Mouse (Mus musculus): Measurements from ENCODE around the gene Rbms3.
A peak's percentile ranks its signal among the peaks of the same experiment; 100 is the strongest.

Gene Rbms3

DNA sequence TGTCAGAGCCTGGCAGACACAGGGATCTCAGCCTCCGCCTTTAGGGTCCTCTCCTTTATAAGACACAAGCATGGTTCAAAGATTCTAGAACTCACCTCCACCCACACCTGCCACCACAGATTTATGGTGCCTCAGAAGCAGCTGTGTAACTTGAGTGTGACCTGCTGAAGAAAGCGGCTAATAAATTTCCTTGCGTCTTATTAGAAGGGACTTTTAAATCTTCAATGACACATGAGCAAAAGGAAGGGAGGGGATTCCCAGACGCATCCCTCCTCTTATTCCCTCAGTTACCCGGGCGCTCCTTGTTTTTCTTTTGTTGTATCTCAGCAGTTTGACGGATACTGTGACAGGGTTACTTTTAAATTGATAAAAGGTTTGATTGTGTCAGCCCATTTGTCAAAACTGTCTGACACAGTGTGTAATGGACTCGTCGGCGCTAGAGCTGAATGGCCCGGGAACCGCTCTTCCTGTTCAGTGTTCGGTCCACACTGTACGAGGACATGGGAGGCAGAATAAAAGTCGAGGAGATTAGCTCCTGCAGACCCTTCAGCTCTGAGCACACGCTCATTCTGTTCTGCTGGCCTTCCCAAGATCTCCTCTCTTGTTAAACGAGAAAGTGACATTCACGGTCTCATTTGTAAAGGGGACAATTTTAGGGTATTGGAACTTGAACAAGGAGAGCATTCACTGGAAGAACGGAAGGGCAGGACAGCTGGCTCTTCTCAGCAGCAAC lies 527.3 kb downstream of the Rbms3 start:
- DNase-seq (ENCODE audit: low spot score in 2 of 2) = no peak

DNA sequence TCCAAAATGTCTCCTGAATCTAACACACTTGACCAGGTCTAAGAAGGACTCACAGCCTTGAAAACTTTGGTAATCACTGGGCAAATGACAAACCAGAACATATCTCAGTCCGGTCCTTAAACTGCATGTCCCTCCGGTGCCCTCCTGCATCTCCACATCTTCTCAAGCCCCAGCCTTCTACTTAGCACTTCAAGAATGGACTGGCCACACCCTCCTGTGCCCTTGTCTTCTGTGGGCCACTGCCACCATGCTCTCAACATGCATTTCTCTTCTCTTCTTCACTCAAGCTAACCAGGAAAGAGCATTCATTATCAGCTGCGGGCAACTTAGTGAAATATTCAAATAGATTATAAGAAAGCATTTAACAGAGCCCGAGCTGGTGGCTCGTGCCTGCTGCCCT lies 529.5 kb downstream of the Rbms3 start:
- DNase-seq (ENCODE audit: low spot score in 2 of 2) = no peak

DNA sequence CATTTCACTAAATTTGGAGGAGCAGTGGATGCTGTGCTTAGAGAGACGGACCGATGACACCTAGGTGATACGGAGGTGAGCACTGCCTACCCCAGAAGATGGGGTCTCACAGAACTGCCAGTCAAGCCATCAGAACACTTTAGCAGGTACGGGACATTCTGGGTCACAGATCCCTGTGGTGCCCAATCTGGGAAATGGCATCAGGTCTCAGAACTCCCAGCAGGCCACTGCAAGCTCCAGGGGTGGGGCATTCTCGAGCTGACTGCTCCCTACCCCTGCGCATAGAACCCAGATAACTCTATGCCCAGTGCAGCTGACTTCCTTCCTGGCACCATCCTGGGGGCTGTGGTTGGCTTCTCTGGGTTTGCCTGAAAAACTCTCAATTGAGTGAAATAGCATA lies 536.2 kb downstream of the Rbms3 start:
- no peak for DNase-seq (ENCODE audit: low spot score in 2 of 2)

DNA sequence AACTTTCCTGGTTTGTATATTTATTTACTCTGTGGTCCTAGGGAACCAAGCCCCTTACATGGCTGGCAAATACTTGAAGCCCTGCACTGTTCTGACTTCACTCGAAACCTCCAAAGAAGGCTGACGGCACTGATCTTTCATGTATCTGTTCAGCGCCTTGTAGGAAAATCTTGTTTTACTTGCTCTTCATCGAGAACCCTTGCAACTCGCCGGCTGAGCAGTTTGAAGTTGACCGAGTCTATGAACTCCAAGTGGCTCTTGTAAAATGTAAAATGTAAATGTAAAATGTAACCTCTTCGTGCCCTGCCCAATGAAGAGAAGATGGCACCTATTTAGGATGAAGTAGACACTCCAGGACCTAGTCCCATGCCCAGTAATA lies 537.5 kb downstream of the Rbms3 start:
- DNase-seq (ENCODE audit: low spot score in 2 of 2) = no peak

DNA sequence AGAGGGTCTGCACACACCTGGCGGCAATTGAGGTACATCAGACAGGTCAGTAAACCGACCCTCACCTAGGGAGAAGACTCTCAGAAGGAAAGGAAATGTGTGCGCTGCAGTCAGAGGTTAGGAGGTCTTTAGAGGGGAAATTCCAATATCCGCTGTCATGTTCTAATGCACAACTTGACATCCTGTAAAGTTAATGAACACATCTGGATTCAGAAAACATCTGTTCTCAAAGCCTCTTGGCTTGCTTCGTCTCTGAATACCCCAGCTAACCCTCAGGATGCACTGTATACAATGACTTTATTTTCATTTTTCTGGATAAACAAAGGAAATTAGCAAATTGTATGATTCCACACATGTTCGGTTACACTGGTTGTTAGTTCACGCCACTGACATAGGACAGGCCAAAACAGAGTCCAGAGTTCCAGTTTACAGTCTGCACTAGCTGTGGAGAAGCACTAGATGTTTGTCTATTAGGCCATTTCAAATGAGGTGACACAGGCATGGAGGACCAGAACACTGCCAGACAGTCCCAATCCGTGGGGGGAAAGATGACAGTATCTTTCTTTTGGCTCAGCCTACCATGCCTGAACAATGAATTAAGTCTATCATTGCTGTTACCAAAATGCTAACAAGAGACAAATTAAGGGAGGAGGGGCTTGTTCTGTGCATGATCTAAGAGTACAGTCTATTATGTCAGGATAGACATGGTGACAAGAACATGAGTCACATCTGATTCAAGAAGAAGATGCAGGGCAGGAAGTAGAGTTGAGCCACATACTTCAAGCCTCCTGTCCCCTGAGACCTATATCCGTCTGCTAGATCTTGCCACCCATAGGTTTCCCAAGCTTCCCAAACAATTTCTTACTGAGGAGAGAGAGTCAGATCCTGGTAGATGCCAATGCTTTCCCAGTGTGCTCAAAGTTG lies 538.2 kb downstream of the Rbms3 start:
- DNase-seq (ENCODE audit: low spot score in 2 of 2) = no peak

DNA sequence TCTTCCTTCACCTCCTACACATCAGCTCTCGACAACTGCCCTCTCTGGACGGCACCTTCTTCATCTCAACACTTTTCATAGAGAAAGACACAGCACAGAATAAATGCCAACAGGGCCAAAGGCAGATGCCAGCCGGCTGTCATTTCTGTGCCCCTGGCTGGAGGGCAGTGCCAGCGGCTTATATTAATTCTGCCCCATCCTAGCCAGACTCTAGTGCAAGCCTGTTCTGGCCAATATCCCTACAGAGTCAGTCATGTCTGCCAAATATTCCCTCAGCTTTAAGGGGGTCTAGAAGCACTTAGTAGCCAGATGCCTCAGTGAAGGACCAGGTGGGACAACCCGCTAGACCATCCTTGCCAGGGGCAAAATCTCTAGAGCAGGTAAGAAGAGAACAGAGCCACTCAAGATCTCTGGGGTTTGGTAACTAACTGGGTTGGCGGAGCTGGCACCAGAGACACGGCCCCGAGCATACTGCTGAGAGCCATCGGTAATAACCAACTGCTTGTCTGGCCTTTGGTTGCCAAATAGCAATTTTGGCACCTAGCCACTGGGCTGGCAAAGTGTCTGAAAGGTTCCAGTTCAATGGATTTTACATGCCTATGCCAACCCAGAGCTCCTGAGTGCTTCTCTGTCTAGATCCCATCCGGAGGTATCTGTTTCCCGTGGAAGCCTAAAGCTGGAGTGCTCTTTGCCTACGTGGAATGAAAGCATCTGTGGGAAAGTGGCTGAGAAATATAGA lies 540.1 kb downstream of the Rbms3 start:
- DNase-seq (ENCODE audit: low spot score in 2 of 2) = peak in 1 of 2 experiments; percentile 20

DNA sequence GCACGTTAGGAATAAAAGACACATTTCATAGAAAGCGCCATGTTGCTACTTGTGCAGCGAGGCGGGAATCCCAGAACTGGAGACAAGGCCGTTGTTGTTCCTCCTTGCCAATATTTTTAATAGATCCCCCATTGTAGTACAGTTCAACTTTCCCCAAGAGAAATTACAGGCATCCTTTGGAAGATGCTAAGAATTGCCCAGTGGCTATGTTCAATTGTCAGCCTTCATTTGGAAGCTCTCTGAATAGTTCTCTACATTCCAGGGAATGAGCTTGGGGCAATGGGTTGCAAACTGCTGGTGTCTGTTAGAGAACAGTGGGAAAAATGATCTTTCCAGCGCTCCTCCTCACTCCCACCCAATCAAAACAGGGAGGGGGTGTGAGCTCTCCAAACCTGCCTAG lies 541.4 kb downstream of the Rbms3 start:
- no peak for DNase-seq (ENCODE audit: low spot score in 2 of 2)

DNA sequence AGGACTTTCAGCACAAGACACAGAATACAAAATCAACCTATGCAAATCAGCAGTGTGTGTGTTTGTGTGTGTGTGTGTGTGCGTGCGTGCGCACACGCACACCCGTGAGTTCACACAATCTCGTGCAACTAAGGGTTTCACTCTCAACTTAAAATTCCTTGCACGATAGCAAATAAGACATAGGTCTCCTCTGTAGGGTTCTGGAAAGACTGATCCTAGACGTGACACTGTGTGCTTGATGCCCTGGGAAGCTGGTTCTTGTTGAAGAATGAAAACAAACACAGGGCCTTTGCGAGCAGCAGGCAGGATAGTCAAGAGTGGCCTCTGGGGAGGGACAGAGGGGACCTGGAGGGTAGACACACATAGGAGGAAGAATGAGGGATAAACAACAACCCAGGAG lies 544.0 kb downstream of the Rbms3 start:
- no peak for DNase-seq (ENCODE audit: low spot score in 2 of 2)

DNA sequence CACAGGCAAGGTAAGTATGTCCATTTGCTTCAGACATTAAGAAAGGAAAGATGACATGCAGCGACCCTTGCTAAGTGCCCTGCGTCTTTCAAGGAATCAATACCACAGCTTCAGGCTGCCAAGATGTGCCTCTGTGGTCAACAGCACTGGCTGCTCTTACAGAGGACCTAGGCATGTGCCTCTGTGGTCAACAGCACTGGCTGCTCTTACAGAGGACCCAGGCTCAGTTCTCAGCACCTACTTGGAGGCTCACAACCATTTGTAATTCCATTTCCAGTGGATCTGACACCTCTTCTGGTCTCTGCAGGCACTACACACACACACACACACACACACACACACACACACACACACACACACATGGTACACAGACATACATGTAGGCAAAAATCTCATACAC lies 545.2 kb downstream of the Rbms3 start:
- DNase-seq (ENCODE audit: low spot score in 2 of 2) = no peak

DNA sequence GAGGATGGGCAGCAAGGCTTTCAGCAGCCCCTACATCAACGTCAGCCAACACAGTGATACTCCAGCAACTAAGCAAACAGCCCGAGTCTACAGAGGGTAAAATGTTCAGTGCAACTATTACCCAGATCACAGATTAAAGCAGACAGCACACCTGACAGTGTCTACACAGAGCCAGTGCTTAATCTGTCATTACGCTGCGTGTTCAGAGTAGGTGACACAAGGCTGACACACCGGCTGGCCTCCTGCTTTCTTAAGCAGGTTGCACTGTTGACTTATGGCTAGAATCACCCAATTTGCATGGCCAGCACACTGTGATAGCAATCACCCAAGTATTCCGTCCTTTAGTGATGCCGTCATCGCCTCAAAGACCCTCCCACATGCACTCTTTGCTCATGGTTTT lies 550.2 kb downstream of the Rbms3 start:
- no peak for DNase-seq (ENCODE audit: low spot score in 2 of 2)

DNA sequence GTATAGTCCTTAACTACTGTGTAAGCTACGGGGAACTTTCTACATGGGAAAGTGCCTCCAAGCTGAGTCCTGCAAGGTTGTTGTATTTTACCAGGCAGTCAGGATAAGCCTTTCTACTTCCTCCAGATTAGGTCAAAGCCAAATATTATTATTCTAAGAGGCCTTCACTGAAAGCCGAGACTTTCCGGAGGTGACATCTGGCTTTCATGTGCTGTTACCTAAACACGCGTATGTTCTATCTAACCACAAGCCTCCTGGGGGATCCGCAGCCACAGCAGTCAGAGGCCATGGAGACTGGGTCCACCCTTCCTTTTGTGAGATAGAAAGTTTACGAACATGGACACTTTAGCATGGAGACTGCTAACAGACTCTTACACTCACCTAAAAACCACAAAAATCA lies 552.2 kb downstream of the Rbms3 start:
- no peak for DNase-seq (ENCODE audit: low spot score in 2 of 2)

DNA sequence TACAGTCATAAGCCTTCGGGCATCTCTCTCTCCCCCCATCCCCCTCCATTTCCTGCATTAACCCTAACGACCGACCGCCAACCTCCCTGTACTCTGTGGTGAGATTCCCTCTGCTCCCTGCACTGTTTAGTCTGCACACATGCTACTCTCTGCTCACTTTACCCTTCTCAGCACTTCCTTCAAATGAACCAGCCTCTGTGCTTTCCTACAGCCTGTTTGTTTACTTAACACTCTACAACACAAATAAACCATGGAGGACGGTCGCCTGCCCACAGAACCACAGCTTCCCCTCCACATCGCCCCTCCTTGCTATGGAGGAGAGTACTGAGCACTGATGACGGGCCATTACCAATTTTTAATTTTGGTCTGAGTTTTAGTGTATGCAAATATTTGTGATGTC lies 552.9 kb downstream of the Rbms3 start:
- DNase-seq (ENCODE audit: low spot score in 2 of 2) = no peak

DNA sequence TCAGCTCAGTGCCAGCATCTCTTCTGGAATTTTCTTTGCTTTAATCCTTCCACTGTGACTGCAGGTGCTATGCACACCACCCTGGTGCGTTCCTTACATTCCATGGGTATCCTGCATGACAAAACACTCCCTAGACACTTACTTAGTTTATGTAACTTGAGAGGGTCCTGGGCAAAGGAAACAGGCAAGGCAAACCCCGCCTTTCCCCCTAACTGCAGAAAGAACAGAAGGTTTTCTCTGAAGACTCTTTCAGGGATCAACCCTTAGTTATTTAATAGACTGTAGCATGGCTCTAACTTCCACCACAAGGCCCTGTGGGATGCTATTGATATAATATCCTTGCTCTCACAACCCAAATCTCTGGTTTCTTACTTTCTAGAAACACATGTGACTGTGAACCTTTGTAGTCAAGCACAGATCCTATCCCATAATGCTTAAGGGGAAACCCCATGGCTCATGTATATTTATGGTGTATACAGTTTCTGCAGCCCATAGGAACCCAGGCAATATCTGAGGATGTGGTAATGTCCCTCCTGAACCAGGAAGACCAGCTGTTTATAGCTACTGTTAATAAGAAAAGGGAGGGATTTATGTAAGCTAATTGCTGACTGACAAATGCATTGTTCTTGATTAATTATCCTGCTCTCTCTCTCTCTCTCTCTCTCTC lies 557.1 kb downstream of the Rbms3 start:
- DNase-seq (ENCODE audit: low spot score in 2 of 2) = no peak

DNA sequence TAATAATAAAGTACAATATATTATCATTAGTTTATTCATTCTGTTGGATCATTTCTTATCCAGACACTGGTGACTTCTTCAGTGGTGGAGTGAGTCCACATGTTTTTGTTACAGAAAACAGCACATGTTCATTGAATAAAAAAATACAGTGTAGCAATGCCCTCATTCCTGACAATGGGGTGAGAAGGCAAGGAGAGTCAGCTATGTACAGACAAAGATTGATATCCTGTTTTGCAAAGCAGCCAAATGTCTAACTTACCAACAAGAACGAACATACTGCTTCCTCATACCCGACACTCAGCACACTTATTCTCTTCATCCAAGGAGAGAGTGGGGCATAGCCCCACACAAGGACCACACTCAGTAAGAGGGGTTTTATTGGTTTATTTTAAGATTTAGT lies 559.1 kb downstream of the Rbms3 start:
- no peak for DNase-seq (ENCODE audit: low spot score in 2 of 2)

DNA sequence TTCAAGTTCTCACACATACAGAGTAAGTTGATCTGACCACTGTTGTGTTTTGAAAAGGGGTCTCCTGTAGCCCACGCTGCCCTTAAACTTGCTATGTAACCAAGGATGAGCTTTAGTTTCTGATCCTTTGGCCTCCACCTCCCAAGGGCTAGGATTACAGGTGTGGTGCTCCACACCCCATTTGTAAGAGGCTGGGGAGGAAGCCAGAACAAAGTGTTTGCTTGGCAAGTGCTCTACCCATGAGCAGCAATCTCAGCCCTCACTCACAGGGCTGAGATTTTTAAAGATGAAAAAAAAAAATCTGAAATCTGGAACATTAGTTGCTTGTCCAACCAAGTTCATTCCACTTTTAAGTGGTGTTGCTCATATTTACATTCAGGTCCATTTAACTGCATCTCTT lies 560.5 kb downstream of the Rbms3 start:
- DNase-seq (ENCODE audit: low spot score in 2 of 2) = no peak

DNA sequence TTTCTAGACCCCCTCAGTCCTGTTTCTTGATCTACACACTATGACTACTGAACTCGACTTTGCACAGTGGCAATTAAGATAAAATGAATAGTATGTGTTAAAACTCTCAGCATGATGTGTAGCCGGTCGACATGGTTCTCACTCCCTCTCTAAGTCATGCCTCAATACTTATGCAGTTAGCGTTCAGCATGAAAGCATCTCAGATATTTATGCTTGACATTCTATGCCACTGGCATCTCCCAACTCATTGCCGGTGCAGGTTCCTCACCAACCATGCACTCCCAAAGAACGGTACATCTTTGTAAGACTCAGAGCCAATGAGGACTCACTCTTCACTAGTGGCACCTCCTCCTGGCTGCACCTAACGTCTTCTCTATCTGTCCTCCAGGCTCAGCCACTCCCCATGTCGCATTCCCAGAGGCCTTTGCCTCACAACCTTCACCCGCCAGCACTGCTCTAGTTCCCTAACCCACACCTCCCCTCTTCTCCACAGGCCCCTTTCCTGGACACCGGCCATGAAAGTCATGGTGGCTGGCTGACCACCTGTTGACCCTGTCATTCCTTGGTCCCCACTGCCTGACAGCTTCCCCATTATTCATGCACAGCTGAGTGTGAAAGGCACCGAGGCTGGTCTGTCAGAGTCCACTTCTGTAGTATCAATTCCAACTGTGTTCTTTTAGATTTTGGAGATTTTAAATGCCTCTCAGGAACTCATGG lies 561.9 kb downstream of the Rbms3 start:
- no peak for DNase-seq (ENCODE audit: low spot score in 2 of 2)

DNA sequence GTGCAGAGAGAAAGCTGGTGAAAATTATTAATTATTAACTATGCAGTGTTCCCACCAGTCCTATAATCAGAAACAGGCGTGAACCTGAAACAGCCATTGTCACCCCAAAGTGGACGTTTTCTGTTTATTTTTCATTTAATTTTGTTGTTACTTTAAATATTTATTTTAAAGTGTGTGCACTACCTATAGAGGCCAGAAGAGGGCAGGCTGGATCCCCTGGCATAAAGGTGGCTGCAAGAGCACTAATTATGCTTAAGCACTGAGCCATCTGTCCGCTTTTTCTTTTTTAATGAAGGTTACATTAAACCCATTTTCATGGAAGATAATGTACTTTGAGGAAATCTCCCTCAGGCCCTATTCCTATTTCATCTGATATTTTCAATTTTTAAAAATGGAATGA lies 563.2 kb downstream of the Rbms3 start:
- DNase-seq (ENCODE audit: low spot score in 2 of 2) = no peak

DNA sequence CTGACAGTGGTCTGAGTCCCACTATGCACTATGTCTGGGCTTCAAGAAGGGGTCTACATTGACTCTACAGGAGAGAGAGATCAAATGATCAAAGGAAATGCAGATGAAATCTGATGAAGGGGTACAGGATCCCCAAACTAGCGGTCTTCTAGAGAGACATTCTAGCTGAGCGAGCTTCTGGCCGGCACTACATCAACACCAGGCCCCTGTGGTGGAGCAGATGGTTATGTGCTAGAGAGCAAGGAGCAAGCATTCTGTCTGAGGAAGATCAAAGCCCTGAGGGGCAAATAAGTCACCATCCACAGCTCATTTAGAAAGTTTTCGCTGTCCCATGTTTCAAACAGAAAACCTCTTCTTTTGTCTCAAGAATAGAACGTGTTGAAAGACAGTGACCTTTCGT lies 564.1 kb downstream of the Rbms3 start:
- no peak for DNase-seq (ENCODE audit: low spot score in 2 of 2)

DNA sequence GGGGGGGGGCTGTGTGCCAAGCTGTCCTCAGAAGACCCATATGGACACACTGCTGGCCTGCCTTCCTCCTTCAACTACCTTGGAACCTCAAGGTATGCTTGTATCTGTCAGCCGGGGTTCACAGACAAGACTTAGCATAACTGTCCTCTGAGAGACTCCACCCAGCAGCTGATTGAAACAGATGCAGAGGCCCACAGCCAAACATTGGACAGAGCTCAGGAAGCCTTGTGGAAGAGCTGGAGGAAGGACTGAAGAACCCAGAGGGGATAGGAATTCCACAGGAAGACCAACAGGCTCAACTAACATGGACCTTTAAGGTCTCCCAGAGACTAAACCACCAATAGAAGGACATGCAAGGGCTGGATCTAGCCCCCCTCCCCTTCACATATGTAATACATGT lies 570.1 kb downstream of the Rbms3 start:
- no peak for DNase-seq (ENCODE audit: low spot score in 2 of 2)

DNA sequence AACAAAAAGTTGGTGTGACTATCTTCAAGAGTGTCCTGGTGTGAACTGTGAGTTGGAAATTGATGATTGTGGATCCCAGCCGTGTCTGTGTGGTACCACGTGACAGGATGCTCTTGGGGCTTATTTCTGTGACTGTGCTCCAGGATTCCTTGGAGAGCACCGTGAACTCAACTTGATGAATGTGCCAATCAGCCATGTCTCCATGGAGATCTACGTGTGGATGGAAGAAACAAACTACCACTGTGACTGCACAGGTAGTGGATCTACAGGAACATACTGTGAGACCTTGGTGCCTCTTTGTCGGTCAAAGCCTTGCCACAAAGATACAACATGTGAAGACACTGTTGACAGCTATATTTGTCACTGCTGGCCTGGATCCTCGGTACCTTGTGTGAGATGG lies 570.6 kb downstream of the Rbms3 start:
- DNase-seq (ENCODE audit: low spot score in 2 of 2) = no peak

DNA sequence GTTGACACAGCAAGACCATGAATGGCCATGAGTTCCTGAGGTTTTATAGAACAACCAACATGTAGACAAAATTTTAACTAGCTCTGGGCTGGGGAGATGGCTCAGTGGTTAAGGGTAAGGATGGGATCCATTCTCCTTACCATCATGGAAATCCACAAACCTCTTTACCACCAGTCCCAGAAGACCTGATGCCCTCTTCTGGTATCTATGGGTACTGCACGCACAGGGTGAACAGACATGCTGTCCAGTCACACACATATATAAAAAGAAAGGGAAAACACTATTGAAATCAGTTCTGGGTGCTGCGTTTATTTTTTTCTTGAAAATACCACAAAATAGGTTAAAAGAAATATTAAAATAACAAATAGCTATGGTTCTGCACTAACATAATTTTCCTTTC lies 577.8 kb downstream of the Rbms3 start:
- DNase-seq (ENCODE audit: low spot score in 2 of 2) = no peak

All from frontal cortex, postnatal 10 days (tissue).